Mouse (Mus musculus) intestine, postnatal 0 days (tissue): ENCODE results near the gene Tcn2. TPM values are rescaled to one million over a fixed set of nuclear protein-coding genes. Genes with fewer than 3 reads are reported as not detected.

Source experiments
- ATAC-seq: fragments of 200-750 bp; cut with Nextera tagmentation; 2 replicates; pipeline ENCODE4 v1.8.0; 2017; ENCODE audit warnings: mild to moderate bottlenecking, moderate TSS enrichment, moderate library complexity
- H3K27ac ChIP-seq: fragments of 300-500 bp; sonication (generic); 2 replicates; pipeline ENCODE4 v1.5.1; 2014; ENCODE audit warnings: mild to moderate bottlenecking, low read depth, low read length, moderate library complexity
- H3K27me3 ChIP-seq: fragments of 300-500 bp; sonication (generic); replicated peaks from 2 replicates; pipeline ENCODE4 v1.6.1; 2014; ENCODE audit warnings: low read length, mixed read lengths; ENCODE audit not compliant: control insufficient read depth, insufficient read depth
- H3K36me3 ChIP-seq: fragments of 300-500 bp; sonication (generic); 2 replicates; pipeline ENCODE4 v1.6.1; 2014; ENCODE audit warnings: mild to moderate bottlenecking, moderate library complexity; ENCODE audit not compliant: control insufficient read depth, insufficient read depth
- H3K4me1 ChIP-seq: fragments of 300-500 bp; sonication (generic); replicated peaks from 2 replicates; pipeline ENCODE4 v1.6.1; 2014; ENCODE audit warnings: antibody characterized with exemption, low read length, mixed read lengths; ENCODE audit not compliant: control insufficient read depth, insufficient read depth
- H3K4me2 ChIP-seq: fragments of 300-500 bp; sonication (generic); replicated peaks from 2 replicates; pipeline ENCODE4 v1.6.1; 2014; ENCODE audit warnings: low read depth, mild to moderate bottlenecking, moderate library complexity
- H3K4me3 ChIP-seq: fragments of 300-500 bp; sonication (generic); 2 replicates; pipeline ENCODE4 v1.5.1; 2014; ENCODE audit warnings: low read depth, low read length
- H3K9ac ChIP-seq: fragments of 300-500 bp; sonication (generic); 2 replicates; pipeline ENCODE4 v1.6.1; 2014; ENCODE audit warnings: mild to moderate bottlenecking, low read depth, low read length
- H3K9me3 ChIP-seq: fragments of 300-500 bp; sonication (generic); 2 replicates; pipeline ENCODE4 v1.6.1; 2016; ENCODE audit warnings: mixed run types; ENCODE audit not compliant: control insufficient read depth
- CTCF ChIP-seq: sonication (generic); IDR thresholded peaks from 2 replicates; pipeline ENCODE4 v1.5.1; 2016; ENCODE audit warnings: low read depth, mild to moderate bottlenecking, control low read depth, antibody characterized with exemption, moderate library complexity
- WGBS: fragments of 180-500 bp; shearing (Covaris S2); extraction: QIAGEN DNeasy Blood & Tissue Kit; methylation state at CpG from one replicate; pipeline ENCODE4 v1.1.7; 2014; 5-methylcytosine and 5-hydroxymethylcytosine counted together
- polyA plus RNA-seq: library from polyadenylated mRNA; unstranded; fragments of >200 nt; fragmentation: Nextera tagmentation; extraction: Ambion mirVana; gene quantifications from 2 replicates; pipeline ENCODE4 v1.2.1, GENCODE M21; 2015

Gene Tcn2
- polyA plus RNA-seq, 1 experiment from 2014 or later = 283 TPM

DNA sequence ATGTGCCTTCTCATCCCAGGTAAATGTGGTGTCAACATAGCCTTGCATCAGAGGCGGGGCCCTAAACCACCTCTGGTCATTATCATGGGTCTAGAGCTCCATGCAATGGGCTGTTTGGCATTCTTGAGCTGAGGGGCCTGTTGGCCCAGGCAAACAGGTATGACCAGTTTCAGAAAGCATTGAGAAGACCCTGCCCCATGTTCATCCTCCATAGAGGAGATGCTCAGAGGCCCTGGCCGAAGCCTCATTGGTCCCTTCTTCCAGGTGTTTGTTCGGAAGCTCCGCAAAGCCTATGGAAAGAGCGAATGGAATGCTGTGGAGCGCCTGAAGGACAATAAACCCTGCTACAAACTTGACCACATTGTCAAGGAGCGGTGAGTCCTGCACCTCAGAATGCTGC is 38.4 kb upstream of the Tcn2 start:
- Histone ChIP-seq H3K9ac (no peak overlapping the region), H3K9me3 (no peaks in the 10 kb centered on the region), H3K27ac (0 out of 2 replicates have a peak overlapping the region, but pooled peaks have one; percentile 35), H3K4me2 (no peak overlapping the region), H3K4me1 (no peaks in the 10 kb centered on the region), H3K4me3 (no peak overlapping the region), H3K27me3 (no peaks in the 10 kb centered on the region), H3K36me3 (peaks cover 68% of the 10 kb centered on the region)
- WGBS = 91% methylated on average over 7 of the region's 7 CpGs
- ATAC-seq = no peak
- TF ChIP-seq CTCF = no peak

DNA sequence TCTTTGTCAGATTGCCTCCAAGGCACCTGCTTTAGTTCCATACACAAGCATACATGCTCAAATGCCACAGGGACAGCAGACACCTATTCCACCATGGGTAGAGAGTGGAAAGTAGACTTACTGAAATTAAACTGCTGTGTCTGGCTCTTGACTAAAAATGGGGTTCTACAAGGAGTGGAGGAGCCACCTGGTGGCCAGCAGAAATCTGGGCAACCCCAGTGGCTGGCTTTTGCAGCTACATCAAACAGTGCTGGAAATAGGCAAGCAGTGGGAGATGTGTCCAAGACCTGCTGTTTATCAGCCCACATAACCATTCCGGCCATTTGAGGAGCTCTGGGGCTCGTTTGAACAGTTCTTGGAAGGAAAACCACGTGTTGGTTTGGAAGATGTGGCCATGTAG is 37.9 kb upstream of the Tcn2 start:
- ATAC-seq = no peak
- 77% methylated on average over 3 of the region's 3 CpGs for WGBS
- Histone ChIP-seq H3K9ac (no peak overlapping the region), H3K4me3 (no peak overlapping the region), H3K4me2 (no peak overlapping the region), H3K27ac (no peak overlapping the region), H3K36me3 (peaks cover 63% of the 10 kb centered on the region), H3K27me3 (no peaks in the 10 kb centered on the region), H3K4me1 (no peaks in the 10 kb centered on the region), H3K9me3 (no peaks in the 10 kb centered on the region)
- TF ChIP-seq CTCF = peak; percentile 54

DNA sequence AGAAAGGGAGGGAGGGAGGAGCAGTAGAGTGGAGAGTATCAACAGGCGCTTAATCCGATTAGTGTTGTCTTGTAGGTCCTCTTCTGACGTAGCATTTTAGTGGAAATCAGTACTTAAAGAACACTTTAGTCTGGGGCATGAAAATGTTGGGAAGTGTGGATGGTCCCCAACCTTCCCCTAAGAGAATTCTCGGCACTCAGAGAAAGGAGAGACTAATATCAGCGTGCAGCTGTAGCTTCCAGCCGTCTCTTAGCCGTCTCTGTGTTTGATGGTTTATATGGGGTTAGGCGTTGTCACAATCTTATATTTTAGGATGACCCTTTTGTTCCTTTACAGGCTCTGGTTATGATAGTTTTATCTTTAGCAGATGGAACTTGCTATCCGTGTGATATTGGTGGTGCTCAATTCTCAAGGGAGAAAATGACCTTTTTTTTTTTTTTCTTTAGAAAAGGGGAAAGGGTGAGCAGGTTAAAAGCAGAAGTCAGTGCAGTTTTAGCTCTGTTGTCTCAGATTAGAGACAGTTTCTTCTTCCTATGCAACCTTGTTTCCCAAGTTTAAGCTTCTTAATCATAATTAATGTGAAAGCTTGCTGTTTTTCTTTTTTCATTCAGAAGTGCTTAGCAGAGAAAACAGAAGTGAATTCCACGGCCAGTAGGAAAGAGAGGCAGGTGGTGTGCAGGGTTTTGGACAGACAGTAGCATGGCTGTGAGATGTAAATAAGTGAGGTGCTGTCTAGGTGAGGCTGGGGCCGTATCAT is 32.6 kb upstream of the Tcn2 start:
- no peak for TF ChIP-seq CTCF
- no peak for ATAC-seq
- WGBS = 11% methylated on average over 11 of the region's 11 CpGs

DNA sequence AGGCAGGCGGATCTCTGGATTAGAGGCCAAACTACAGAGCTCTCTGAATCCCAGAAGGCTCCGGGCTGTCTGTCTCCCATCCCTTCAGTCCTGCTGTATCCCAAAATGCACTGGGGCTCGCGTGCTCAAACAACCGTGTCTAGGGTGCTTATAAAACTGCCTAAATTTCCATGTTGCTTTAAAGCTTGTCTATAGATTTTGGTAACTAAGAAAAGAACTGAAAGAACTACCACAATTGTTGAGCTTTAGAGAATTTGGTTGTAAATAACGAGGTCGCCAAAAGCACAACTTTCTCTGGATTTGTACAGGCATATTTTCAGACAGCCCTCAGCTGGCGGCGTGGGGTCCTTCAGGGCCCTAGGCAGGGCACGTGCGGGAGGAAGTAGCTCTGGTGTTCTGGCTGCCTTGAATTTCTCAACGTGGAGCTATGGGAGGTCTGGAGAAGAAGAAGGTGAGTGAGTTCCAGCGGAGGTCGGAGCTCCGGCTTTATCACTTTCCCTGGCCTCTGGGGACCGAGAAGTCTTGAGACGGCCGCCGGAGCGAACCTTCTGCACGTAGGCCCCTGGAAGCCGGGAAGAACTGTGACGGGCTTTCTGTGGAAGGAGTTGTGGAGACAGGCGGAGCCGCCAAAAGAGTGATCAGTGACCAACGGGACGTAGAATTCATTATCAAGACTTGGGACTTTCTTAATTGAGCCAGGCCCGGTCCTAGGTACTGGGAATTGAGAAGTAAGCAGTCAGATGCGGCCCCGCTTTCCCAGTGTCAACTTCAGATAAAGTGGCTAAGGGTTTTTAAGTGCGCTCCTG is 31.9 kb upstream of the Tcn2 start, which contains the start of gene Pes1:
TSS of gene Pes1 (plus strand) at position 366 of the 806 bp plus-strand sequence.
- peak within 1 kb of the TSS; percentile 64 for H3K4me3 ChIP-seq

More for the DNA sequence above, 32.6 kb upstream of the Tcn2 start:
- H3K36me3 ChIP-seq = peaks cover 11% of the 10 kb centered on the region; the same call in 1 of the 2 replicates
- H3K9ac ChIP-seq = peak overlapping the region; percentile 59
- no peaks in the 10 kb centered on the region for H3K9me3 ChIP-seq
- no peaks in the 10 kb centered on the region for H3K27me3 ChIP-seq
- peak overlapping the region; percentile 68 for H3K27ac ChIP-seq
- H3K4me2 ChIP-seq = peak overlapping the region; percentile 77
- H3K4me1 ChIP-seq = peaks cover 3% of the 10 kb centered on the region; the same call in 1 of the 2 replicates
- H3K4me3 ChIP-seq = peak overlapping the region; percentile 64

DNA sequence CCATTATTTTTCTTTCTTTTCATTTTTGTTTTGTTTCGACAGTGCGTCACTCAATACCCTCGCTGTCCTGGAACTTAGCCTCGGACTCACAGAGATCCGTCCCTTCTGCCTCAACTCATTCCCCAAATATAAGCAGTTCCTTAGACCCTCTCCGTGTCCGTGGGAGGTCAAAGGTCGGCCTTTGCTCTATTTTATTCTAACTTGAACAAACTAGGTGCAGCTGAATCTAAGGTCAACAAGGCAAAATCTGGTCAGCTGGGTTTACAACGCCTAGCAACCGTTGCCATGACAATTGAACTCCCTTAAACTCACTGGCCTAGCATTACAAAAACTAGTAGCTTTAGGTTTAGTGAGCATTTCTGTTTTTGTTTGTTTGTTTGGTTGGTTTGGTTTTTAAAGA is 31.2 kb upstream of the Tcn2 start:
- peaks cover 3% of the 10 kb centered on the region; the same call in 1 of the 2 replicates for H3K4me1 ChIP-seq
- ATAC-seq = peak; percentile 5; the same call in 1 of the 2 replicates
- WGBS = 75% methylated on average over 10 of the region's 10 CpGs
- H3K27me3 ChIP-seq = no peaks in the 10 kb centered on the region
- H3K27ac ChIP-seq = no peak overlapping the region
- H3K4me2 ChIP-seq = peak overlapping the region; percentile 77
- no peak for TF ChIP-seq CTCF
- 0 out of 2 replicates have a peak, but pooled peaks cover under 1% of the 10 kb centered on the region for H3K36me3 ChIP-seq
- 0 out of 2 replicates have a peak overlapping the region, but pooled peaks have one; percentile 59 for H3K9ac ChIP-seq
- H3K9me3 ChIP-seq = no peaks in the 10 kb centered on the region
- 0 out of 2 replicates have a peak overlapping the region, but pooled peaks have one; percentile 64 for H3K4me3 ChIP-seq

More for the DNA sequence above, 31.9 kb upstream of the Tcn2 start, which contains the start of gene Pes1:
- 0 out of 2 replicates have a peak, but pooled peaks cover 4% of the 10 kb centered on the region for H3K36me3 ChIP-seq
- no peaks in the 10 kb centered on the region for H3K27me3 ChIP-seq
- peak; percentile 89 for ATAC-seq
- under 1% methylated on average over 31 of the region's 31 CpGs for WGBS
- peak within 1 kb of the TSS; percentile 59 for H3K9ac ChIP-seq
- peak within 1 kb of the TSS; percentile 68 for H3K27ac ChIP-seq
- TF ChIP-seq CTCF = no peak
- H3K9me3 ChIP-seq = no peaks in the 10 kb centered on the region
- H3K4me2 ChIP-seq = peak within 1 kb of the TSS; percentile 77
- peaks cover 3% of the 10 kb centered on the region; the same call in 1 of the 2 replicates for H3K4me1 ChIP-seq

DNA sequence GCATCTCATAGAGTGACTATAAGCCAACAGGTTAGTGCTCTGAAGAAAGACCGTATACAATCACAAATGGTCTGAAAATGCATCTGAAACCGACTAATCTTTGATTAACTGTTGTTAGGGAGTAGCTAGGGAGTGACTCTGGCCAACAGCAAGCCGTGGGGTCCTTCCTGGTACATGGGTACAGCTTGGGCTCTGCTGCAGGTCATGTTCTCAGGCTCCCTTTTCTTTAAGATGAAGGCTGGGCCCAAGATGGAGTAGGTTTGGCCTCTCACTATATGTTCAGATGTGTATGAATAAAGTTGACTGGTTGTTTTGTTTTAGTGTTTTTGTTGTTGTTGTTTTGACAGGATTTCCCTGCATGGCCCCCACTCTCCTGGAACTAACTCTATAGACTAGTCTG is 29.8 kb upstream of the Tcn2 start:
- no peak overlapping the region for H3K4me2 ChIP-seq
- no peaks in the 10 kb centered on the region for H3K27me3 ChIP-seq
- no peak overlapping the region for H3K27ac ChIP-seq
- no peaks in the 10 kb centered on the region for H3K36me3 ChIP-seq
- no peak for TF ChIP-seq CTCF
- H3K9ac ChIP-seq = no peak overlapping the region
- WGBS = 65% methylated on average over 3 of the region's 3 CpGs
- H3K4me1 ChIP-seq = peaks cover 3% of the 10 kb centered on the region; the same call in 1 of the 2 replicates
- H3K9me3 ChIP-seq = no peaks in the 10 kb centered on the region
- no peak for ATAC-seq
- no peak overlapping the region for H3K4me3 ChIP-seq
